Mouse (Mus musculus) T-cell, adult 66 days (primary cell): ENCODE measurements around the gene Mrps17. TPM values are rescaled to one million over a fixed set of nuclear protein-coding genes. Genes with fewer than 3 reads are reported as not detected.

Experiments
- total RNA-seq, 2 experiments: library from RNA; stranded (reverse); gene quantifications; 3 replicates in 1 of 2; 4 replicates in 1 of 2; pipeline ENCODE4 v1.2.4; 2023

Mrps17 gene
- 10 to 100 TPM; 46.5 to 57.2 TPM for total RNA-seq

GRCm38 (mm10) chr5:129715326-129715861 lies at the start of gene Mrps17:
Gene Mrps17 (plus strand): TSS chr5:129715497.

GRCm38 (mm10) chr5:129670036-129670458 lies 45.2 kb upstream of the Mrps17 start, which contains the start of gene Zfp11:
Gene Zfp11 (minus strand): TSS chr5:129670099.

GRCm38 (mm10) chr5:129708412-129708811 lies 6.9 kb upstream of the Mrps17 start, which contains the start of gene Sept14:
Gene Sept14 (minus strand): TSS chr5:129708512.

GRCm38 (mm10) chr5:129724834-129725773 lies 9.8 kb downstream of the Mrps17 start, which contains the start of gene Nipsnap2:
Gene Nipsnap2 (plus strand): TSS chr5:129725063.

Other genes with a start within 250 kb of the Mrps17 start
- 100 to 1,000 TPM; 150 to 164 TPM for gene Sfswap, start 214.3 kb upstream of the Mrps17 start, total RNA-seq
- 1 to 10 TPM in 1 of 2 experiments, under 1 TPM in 1; 0.79 to 1.1 TPM for gene Mmp17, start 131.3 kb upstream of the Mrps17 start, total RNA-seq
- 1 to 10 TPM; 1.1 to 1.7 TPM for gene Zfp11, start 45.4 kb upstream of the Mrps17 start, total RNA-seq
- gene Sept14, start 7.0 kb upstream of the Mrps17 start, total RNA-seq, result not detected
- gene Nipsnap2, start 9.6 kb downstream of the Mrps17 start, total RNA-seq, result 10 to 100 TPM; 26.3 to 28.2 TPM
- gene Psph, start 72.0 kb downstream of the Mrps17 start, total RNA-seq, result 10 to 100 TPM; 15.0 to 18.2 TPM
- gene Sumf2, start 131.5 kb downstream of the Mrps17 start, total RNA-seq, result 10 to 100 TPM; 23.9 to 25.2 TPM
- 100 to 1,000 TPM; 153 to 181 TPM for gene Chchd2, start 172.0 kb downstream of the Mrps17 start, total RNA-seq
- 1 to 10 TPM; 1.1 to 2.0 TPM for gene Zbed5, start 180.2 kb downstream of the Mrps17 start, total RNA-seq
- gene Phkg1, start 183.1 kb downstream of the Mrps17 start, total RNA-seq, result under 1 TPM; 0.39 to 0.76 TPM
- gene Nupr1l, start 193.0 kb downstream of the Mrps17 start, total RNA-seq, result under 1 TPM; 0.41 to 0.70 TPM
- gene Vkorc1l1, start 226.5 kb downstream of the Mrps17 start, total RNA-seq, result 10 to 100 TPM; 10.3 to 13.7 TPM